16 mouse cellular contexts compared by ENCODE assay signal in the genomic region with DNA sequence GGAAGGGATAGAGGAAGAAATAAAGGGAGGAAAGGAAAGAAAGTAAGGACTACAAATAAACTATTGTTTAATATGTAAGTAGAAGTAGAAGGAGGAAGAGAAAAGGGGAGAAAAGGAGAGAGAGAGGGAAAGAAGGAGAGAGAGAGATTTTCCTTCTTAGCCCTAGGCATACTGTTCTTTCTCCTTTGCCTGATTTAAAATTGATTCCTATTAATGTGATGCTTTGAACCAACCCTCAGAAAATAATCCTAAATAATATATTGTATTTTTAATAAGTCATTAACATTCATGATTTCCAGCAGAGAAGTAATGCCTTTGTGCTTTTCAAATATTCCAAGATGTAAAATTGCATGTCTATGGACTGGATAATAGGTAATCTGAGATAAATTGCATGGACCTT.
"Had no signal": no experiment of that assay in that cellular context is flagged by ENCODE, and none has a peak within 500 bp of the region (broad histone marks: within the 10 kb centered on the region; RNA-seq: fewer than 3 reads in every experiment).

No protein-coding gene starts in this region.

- H3K4me3 ChIP-seq: neural tube, embryonic 13.5 days; neural tube, embryonic 15.5 days; stomach, embryonic 15.5 days had no signal

- H3K4me2 ChIP-seq: neural tube, embryonic 13.5 days; neural tube, embryonic 15.5 days; stomach, embryonic 15.5 days had no signal

- H3K4me1 ChIP-seq: neural tube, embryonic 13.5 days; neural tube, embryonic 15.5 days; stomach, embryonic 15.5 days had no signal

- DNase-seq: retina, postnatal 1 day; right cerebral cortex, adult 18-20 months; right cerebral cortex, postnatal 14 days; right cerebral cortex, postnatal 25 days; right cerebral cortex, postnatal 4 days; spleen, adult 18-20 months; thymus, adult 18-20 months; thymus, adult 2 months; thymus, postnatal 14 days; thymus, postnatal 25 days; thymus, postnatal 36 days; thymus, postnatal 4 days had no signal

- H3K27ac ChIP-seq: neural tube, embryonic 13.5 days; neural tube, embryonic 15.5 days; stomach, embryonic 15.5 days; stomach, postnatal 0 days had no signal

- H3K27me3 ChIP-seq: neural tube, embryonic 13.5 days; neural tube, embryonic 15.5 days; stomach, embryonic 15.5 days had no signal

- H3K36me3 ChIP-seq: neural tube, embryonic 13.5 days; neural tube, embryonic 15.5 days; stomach, embryonic 15.5 days had no signal

- H3K9me3 ChIP-seq: neural tube, embryonic 13.5 days; neural tube, embryonic 15.5 days; stomach, embryonic 15.5 days had no signal

- H3K9ac ChIP-seq: neural tube, embryonic 13.5 days; neural tube, embryonic 15.5 days; stomach, embryonic 15.5 days had no signal
